Mouse (Mus musculus) olfactory bulb, adult 2 months (tissue): ENCODE data around the gene Rassf10. TPM values are rescaled to one million over a fixed set of nuclear protein-coding genes. Genes with fewer than 3 reads are reported as not detected.

Experiments
- H3K27ac ChIP-seq: fragments of 200-500 bp; 2 replicates; pipeline ENCODE4 v1.5.1; 2012; ENCODE audit warnings: low read depth, low read length; ENCODE audit not compliant: insufficient read depth
- H3K4me1 ChIP-seq: fragments of 200-500 bp; 2 replicates; pipeline ENCODE4 v1.6.1; 2012; ENCODE audit warnings: low read length; ENCODE audit not compliant: control insufficient read depth, insufficient read depth
- H3K4me3 ChIP-seq: fragments of 200-500 bp; 2 replicates; pipeline ENCODE4 v1.5.1; 2012; ENCODE audit warnings: mild to moderate bottlenecking, low read depth, low read length, moderate library complexity; ENCODE audit not compliant: insufficient read depth
- CTCF ChIP-seq: fragments of 200-500 bp; IDR thresholded peaks from 2 replicates; pipeline ENCODE4 v1.5.1; 2012; ENCODE audit warnings: low read depth, mild to moderate bottlenecking, low read length, moderate library complexity; ENCODE audit not compliant: insufficient read depth
- POLR2A ChIP-seq: fragments of 200-500 bp; IDR thresholded peaks from 2 replicates; pipeline ENCODE4 v1.6.1; 2012; ENCODE audit warnings: mild to moderate bottlenecking, low read depth, low read length, moderate library complexity; ENCODE audit not compliant: insufficient read depth
- WGBS: fragments of 180-500 bp; shearing (Covaris S2); methylation state at CpG from one replicate; pipeline ENCODE4 v1.1.7; 2018; 5-methylcytosine and 5-hydroxymethylcytosine counted together
- polyA plus RNA-seq: library from polyadenylated mRNA; stranded (reverse); fragments of >200 nt; gene quantifications from 2 replicates; pipeline ENCODE4 v1.2.4, GENCODE M21; 2012; ENCODE audit warnings: low replicate concordance; ENCODE audit not compliant: missing spikeins, insufficient read depth, insufficient read length

Gene Rassf10
- polyA plus RNA-seq, 1 experiment = not detected

GRCm38 (mm10) chr7:112955103-112955827 is 1.5 kb downstream of the Rassf10 start:
- Histone ChIP-seq H3K4me3 (peak overlapping the region; percentile 22), H3K27ac (no peak overlapping the region), H3K4me1 (peaks cover 20% of the 10 kb centered on the region)
- TF ChIP-seq CTCF (no peak), POLR2A (no peak)
- WGBS = 10% methylated on average over 40 of the region's 40 CpGs

GRCm38 (mm10) chr7:112955955-112956354 is 2.2 kb downstream of the Rassf10 start:
- TF ChIP-seq POLR2A = no peak
- TF ChIP-seq CTCF = no peak
- WGBS = 53% methylated on average over 3 of the region's 3 CpGs
- no peak overlapping the region for H3K4me3 ChIP-seq
- H3K4me1 ChIP-seq = peaks cover 20% of the 10 kb centered on the region
- no peak overlapping the region for H3K27ac ChIP-seq

DNA sequence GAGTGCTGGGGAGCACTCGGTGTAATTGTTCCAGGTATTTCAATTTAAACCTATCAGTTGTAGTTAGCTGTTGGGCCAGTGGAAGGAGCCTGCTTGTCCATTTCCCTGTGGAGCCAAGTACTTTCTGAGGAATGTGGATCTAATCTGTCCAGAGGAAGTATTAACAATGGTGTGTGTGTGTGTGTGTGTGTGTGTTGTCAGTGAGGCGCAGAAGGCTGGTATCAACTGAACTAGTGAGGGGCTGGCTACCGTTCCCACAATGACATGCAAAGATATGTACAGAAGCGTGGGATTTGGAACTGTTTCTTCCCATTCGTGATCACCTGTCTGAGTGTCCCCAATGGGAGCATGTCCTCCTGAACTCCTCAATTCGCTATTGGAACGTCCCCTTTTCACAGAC is 3.2 kb downstream of the Rassf10 start:
- Histone ChIP-seq H3K4me1 (peaks cover 20% of the 10 kb centered on the region), H3K4me3 (no peak overlapping the region), H3K27ac (no peak overlapping the region)
- no peak for TF ChIP-seq CTCF
- WGBS = 64% methylated on average over 7 of the region's 7 CpGs

DNA sequence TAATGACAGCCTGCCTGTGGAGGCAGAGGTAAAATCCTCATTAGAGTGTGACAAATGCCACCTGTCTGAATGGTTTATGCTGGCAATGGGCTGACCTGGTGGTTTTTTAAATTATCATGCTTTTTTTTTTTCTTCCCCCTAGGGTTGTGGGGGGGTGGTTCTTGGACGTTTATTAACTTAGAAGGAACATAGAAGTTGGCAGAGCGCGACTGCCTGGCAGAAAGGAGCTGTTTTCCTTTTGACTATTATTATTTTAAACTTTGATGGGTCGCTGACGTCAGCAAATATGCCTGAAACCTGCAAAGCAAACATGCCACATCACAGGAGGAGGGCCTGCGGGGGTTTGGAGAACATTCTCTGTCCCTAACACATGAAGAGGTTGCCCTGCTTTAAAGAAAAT is 3.9 kb downstream of the Rassf10 start:
- no peak for TF ChIP-seq POLR2A
- TF ChIP-seq CTCF = no peak
- WGBS = 49% methylated on average over 6 of the region's 6 CpGs
- H3K27ac ChIP-seq = no peak overlapping the region

GRCm38 (mm10) chr7:112966382-112966781 is 12.6 kb downstream of the Rassf10 start:
- H3K27ac ChIP-seq = no peak overlapping the region
- no peaks in the 10 kb centered on the region for H3K4me1 ChIP-seq
- WGBS = 74% methylated on average over 6 of the region's 6 CpGs
- H3K4me3 ChIP-seq = no peak overlapping the region
- TF ChIP-seq CTCF (no peak), POLR2A (no peak)

More for the DNA sequence above, 3.9 kb downstream of the Rassf10 start:
- Histone ChIP-seq H3K4me3 (no peak overlapping the region), H3K4me1 (peaks cover 20% of the 10 kb centered on the region)

- TF ChIP-seq POLR2A (no peak), CTCF (no peak)
- 66% methylated on average over 3 of the region's 3 CpGs for WGBS
- no peak overlapping the region for H3K4me3 ChIP-seq
- no peaks in the 10 kb centered on the region for H3K4me1 ChIP-seq
- no peak overlapping the region for H3K27ac ChIP-seq
These were observed 13.0 kb downstream of the Rassf10 start for GRCm38 (mm10) chr7:112966786-112967185.

DNA sequence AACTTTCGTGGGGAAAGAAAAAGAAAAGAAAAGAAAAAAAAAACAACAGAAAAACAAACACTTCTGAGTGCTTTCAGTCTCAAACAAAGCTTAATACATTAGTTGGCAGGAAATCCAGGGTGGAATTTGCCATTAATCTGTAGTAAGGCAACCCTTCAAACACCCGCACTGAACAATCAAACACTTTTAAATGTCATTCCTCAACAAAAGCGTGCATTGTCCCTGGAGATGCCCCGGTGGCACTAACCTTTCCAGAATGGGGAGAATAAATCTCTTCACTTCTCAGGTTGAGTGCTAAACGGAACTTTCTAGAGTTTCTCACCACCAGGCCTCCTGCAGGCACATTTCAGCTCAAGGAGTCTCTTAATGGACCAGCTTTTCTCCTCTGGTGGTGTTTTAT is 29.6 kb downstream of the Rassf10 start:
- WGBS = 47% methylated on average over 5 of the region's 5 CpGs
- no peak for TF ChIP-seq POLR2A
- no peak for TF ChIP-seq CTCF
- H3K4me1 ChIP-seq = no peaks in the 10 kb centered on the region
- H3K4me3 ChIP-seq = no peak overlapping the region
- no peak overlapping the region for H3K27ac ChIP-seq

DNA sequence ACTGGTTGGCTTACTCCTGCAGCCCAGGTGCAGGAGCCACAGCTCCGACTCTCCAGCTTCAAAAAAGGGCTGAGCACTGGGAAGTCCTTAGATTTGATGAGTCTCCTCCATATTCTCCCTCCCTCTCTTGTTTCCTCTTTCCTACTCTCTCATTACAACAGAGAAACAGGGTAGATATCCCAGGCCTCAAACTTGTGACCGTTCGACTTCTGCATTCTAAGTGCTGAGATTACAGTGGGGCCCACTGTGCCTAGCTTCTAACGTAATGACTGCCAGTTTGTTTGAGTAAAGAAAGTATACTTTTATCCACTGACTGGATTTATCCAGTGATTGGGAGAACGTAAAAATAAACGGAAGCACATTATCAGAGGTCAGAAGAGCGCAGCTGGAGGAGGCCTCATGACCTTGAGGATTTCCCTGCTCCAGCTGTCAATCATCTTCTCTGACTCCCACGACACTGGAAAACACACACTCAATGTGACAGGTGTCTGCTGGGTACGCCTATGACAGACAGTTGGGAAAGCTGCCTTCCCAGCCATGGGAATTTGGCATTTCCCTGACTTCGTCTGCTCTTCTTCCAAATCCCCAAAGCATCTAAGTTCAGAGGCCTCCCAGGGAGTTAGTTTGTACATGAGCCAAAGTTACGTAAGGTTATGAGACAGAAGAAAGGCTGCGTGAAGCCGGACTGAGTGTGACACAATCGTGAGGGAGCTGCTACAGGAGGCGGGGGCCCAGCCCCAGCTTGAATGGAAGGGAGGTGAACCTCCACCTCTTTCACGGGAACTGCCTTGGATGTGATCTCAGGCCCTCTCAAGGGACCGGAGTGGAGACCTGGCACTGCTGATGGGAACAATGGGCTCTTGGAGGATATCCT is 31.2 kb downstream of the Rassf10 start:
- WGBS = 80% methylated on average over 17 of the region's 17 CpGs
- TF ChIP-seq CTCF (no peak), POLR2A (no peak)
- no peak overlapping the region for H3K4me3 ChIP-seq
- H3K27ac ChIP-seq = no peak overlapping the region
- no peaks in the 10 kb centered on the region for H3K4me1 ChIP-seq

DNA sequence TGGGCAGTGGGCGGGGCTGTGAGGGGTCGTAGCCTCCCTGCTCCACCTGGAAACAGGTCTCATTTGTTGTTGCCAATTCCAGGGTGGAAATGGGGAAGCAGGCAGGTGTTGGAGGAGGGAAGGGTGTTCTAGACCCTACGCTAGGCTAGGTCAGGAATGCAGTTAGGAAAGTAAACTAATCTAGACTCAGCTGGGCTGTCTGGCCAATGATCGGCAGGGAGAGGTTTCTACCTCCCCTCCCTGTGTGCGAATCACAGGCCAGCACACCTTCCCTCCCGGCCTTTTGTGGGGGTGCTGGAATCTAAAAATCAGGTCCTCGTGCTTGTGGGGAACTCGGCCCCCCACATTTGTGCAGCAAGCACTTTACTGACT is 31.8 kb downstream of the Rassf10 start:
- 85% methylated on average over 8 of the region's 8 CpGs for WGBS
- H3K4me3 ChIP-seq = no peak overlapping the region
- TF ChIP-seq CTCF (no peak), POLR2A (no peak)
- H3K27ac ChIP-seq = no peak overlapping the region
- H3K4me1 ChIP-seq = no peaks in the 10 kb centered on the region
